Mouse (Mus musculus) heart, postnatal 25 days (tissue): ENCODE measurements around the gene Ino80e. TPM values are rescaled to one million over a fixed set of nuclear protein-coding genes. Genes with fewer than 3 reads are reported as not detected.

Source experiments
- DNase-seq: peaks from one replicate; pipeline ENCODE4 v3.0.0; 2022; ENCODE audit warnings: low spot score
- intact Hi-C: fragments of 180-260 bp; cut with DNase I; formaldehyde crosslinking; loops from one replicate; pipeline ENCODE4 v1.15.1; 2025
- total RNA-seq, 2 experiments: library from RNA; stranded (reverse); gene quantifications; 2 replicates each; pipeline ENCODE4 v1.2.3; 2021

The Ino80e gene
- total RNA-seq, 2 experiments from 2014 or later = 17.7 to 18.9 TPM

- intact Hi-C loops = loop anchor here (5.0 kb wide), 1 partner anchor 36 kb away; no protein-coding TSS in a partner anchor
- peak; percentile 91 for DNase-seq
Measured at GRCm38 (mm10) chr7:126861429-126862130, 597 bp downstream of the Ino80e start, which contains the start of gene Hirip3. Gene Hirip3 (plus strand): TSS chr7:126861972.

- intact Hi-C loops = loop anchor here (5.0 kb wide), 1 partner anchor 36 kb away; no protein-coding TSS in a partner anchor
- no peak for DNase-seq
Measured at GRCm38 (mm10) chr7:126860987-126861386, 1.2 kb downstream of the Ino80e start.

- intact Hi-C loops = no loop called here
- no peak for DNase-seq
Measured at GRCm38 (mm10) chr7:126856741-126857420, 5.3 kb downstream of the Ino80e start.

GRCm38 (mm10) chr7:126855641-126856040 lies 6.5 kb downstream of the Ino80e start:
- intact Hi-C loops = no loop called here

GRCm38 (mm10) chr7:126853454-126853853 lies 8.7 kb downstream of the Ino80e start:
- intact Hi-C loops = no loop called here
- no peak for DNase-seq

More at GRCm38 (mm10) chr7:126855641-126856040, 6.5 kb downstream of the Ino80e start:
- no peak for DNase-seq

GRCm38 (mm10) chr7:126851192-126851591 lies 11.0 kb downstream of the Ino80e start:
- no peak for DNase-seq
- intact Hi-C loops = no loop called here

- intact Hi-C loops = no loop called here
- no peak for DNase-seq
Measured at GRCm38 (mm10) chr7:126850161-126850560, 12.0 kb downstream of the Ino80e start.

- intact Hi-C loops = no loop called here
- no peak for DNase-seq
Measured at GRCm38 (mm10) chr7:126848794-126849193, 13.4 kb downstream of the Ino80e start.

- no peak for DNase-seq
- intact Hi-C loops = no loop called here
Measured at GRCm38 (mm10) chr7:126847421-126848398, 14.5 kb downstream of the Ino80e start.

- DNase-seq = no peak
- intact Hi-C loops = no loop called here
Measured at GRCm38 (mm10) chr7:126847116-126847420, 15.1 kb downstream of the Ino80e start, which contains the start of gene Doc2a. Gene Doc2a (plus strand): TSS chr7:126847416.

GRCm38 (mm10) chr7:126845516-126845915 lies 16.7 kb downstream of the Ino80e start:
- intact Hi-C loops = no loop called here

GRCm38 (mm10) chr7:126843276-126843675 lies 18.9 kb downstream of the Ino80e start:
- intact Hi-C loops = no loop called here
- no peak for DNase-seq

More at GRCm38 (mm10) chr7:126845516-126845915, 16.7 kb downstream of the Ino80e start:
- no peak for DNase-seq

- intact Hi-C loops = loop anchor here (5.0 kb wide), 2 partner anchors 54 to 129 kb away; no protein-coding TSS in a partner anchor
- no peak for DNase-seq
Measured at GRCm38 (mm10) chr7:126833294-126833693, 28.9 kb downstream of the Ino80e start.

GRCm38 (mm10) chr7:126832036-126832598 lies 30.1 kb downstream of the Ino80e start:
- DNase-seq = peak; percentile 33
- intact Hi-C loops = loop anchor here (1.0 to 5.0 kb wide), 4 partner anchors 55 to 278 kb away; no protein-coding TSS in a partner anchor

GRCm38 (mm10) chr7:126831539-126831938 lies 30.6 kb downstream of the Ino80e start, which contains the start of gene 4930451I11Rik:
Gene 4930451I11Rik (minus strand): TSS chr7:126831639.
- intact Hi-C loops = loop anchor here (5.0 kb wide), 2 partner anchors 56 to 131 kb away; no protein-coding TSS in a partner anchor
- no peak for DNase-seq

GRCm38 (mm10) chr7:126825952-126826351 lies 36.2 kb downstream of the Ino80e start:
- intact Hi-C loops = loop anchor here (5.0 kb wide), 1 partner anchor 121 kb away; the partner anchor contains the start of gene Asphd1
- DNase-seq = no peak

GRCm38 (mm10) chr7:126825403-126825802 lies 36.8 kb downstream of the Ino80e start:
- DNase-seq = no peak
- intact Hi-C loops = loop anchor here (5.0 kb wide), 1 partner anchor 122 kb away; the partner anchor contains the start of gene Asphd1

GRCm38 (mm10) chr7:126823940-126824339 lies 38.2 kb downstream of the Ino80e start:
- intact Hi-C loops = loop anchor here (5.0 kb wide), 1 partner anchor 203 kb away; the partner anchor contains the start of gene Maz
- no peak for DNase-seq

- intact Hi-C loops = loop anchor here (5.0 kb wide), 1 partner anchor 204 kb away; the partner anchor contains the start of gene Maz
- no peak for DNase-seq
Measured at GRCm38 (mm10) chr7:126823202-126823711, 38.9 kb downstream of the Ino80e start.
